Mouse (Mus musculus): ENCODE data around the gene Hoxd12.

GRCm38 (mm10) chr2:74654743-74655419 lies 19.9 kb upstream of the Hoxd12 start:
- TF ChIP-seq CTCF (IDR thresholded peaks at IDR 0.05; ENCODE audit: low read depth) (no peak), EP300 (IDR thresholded peaks at IDR 0.05; ENCODE audit: low read depth) (no peak)
